Mouse (Mus musculus) hindbrain, embryonic 13.5 days (tissue): ENCODE results near the gene Scgb2b12. TPM values are rescaled to one million over a fixed set of nuclear protein-coding genes. Genes with fewer than 3 reads are reported as not detected.
"Not testable (repeated sequence)": the region's sequence is repeated elsewhere in the genome, so short reads cannot be mapped to it uniquely, and the experiment has no call there.

Experiments used
- ATAC-seq: fragments of 200-750 bp; cut with Nextera tagmentation; 2 replicates; pipeline ENCODE4 v1.8.0; 2017; ENCODE audit warnings: moderate TSS enrichment; ENCODE audit not compliant: low FRiP score
- H3K27ac ChIP-seq: fragments of 300-500 bp; sonication (generic); 2 replicates; pipeline ENCODE4 v1.5.1; 2015; ENCODE audit warnings: inconsistent platforms, mild to moderate bottlenecking, moderate library complexity
- H3K27me3 ChIP-seq: fragments of 300-500 bp; sonication (generic); 2 replicates; pipeline ENCODE4 v1.6.1; 2015; ENCODE audit warnings: mild to moderate bottlenecking, inconsistent platforms
- H3K36me3 ChIP-seq: fragments of 300-500 bp; sonication (generic); 2 replicates; pipeline ENCODE4 v1.6.1; 2015; ENCODE audit warnings: mild to moderate bottlenecking, inconsistent platforms
- H3K4me1 ChIP-seq: fragments of 300-500 bp; sonication (generic); replicated peaks from 2 replicates; pipeline ENCODE4 v1.6.1; 2015; ENCODE audit warnings: inconsistent platforms
- H3K4me2 ChIP-seq: fragments of 300-500 bp; sonication (generic); 2 replicates; pipeline ENCODE4 v1.6.1; 2015; ENCODE audit warnings: inconsistent platforms, mild to moderate bottlenecking, moderate library complexity
- H3K4me3 ChIP-seq: fragments of 300-500 bp; sonication (generic); 2 replicates; pipeline ENCODE4 v1.5.1; 2015; ENCODE audit warnings: mild to moderate bottlenecking, inconsistent platforms
- H3K9ac ChIP-seq: fragments of 300-500 bp; sonication (generic); 2 replicates; pipeline ENCODE4 v1.6.1; 2015; ENCODE audit warnings: mild to moderate bottlenecking, inconsistent platforms
- H3K9me3 ChIP-seq: fragments of 300-500 bp; sonication (generic); 2 replicates; pipeline ENCODE4 v1.6.1; 2016; ENCODE audit warnings: inconsistent platforms
- WGBS: fragments of 180-500 bp; shearing (Covaris S2); methylation state at CpG from one replicate; pipeline ENCODE4 v1.1.7; 2015; 5-methylcytosine and 5-hydroxymethylcytosine counted together
- polyA plus RNA-seq: library from polyadenylated mRNA; unstranded; fragments of >200 nt; fragmentation: Nextera tagmentation; extraction: Ambion mirVana; gene quantifications from 2 replicates; pipeline ENCODE4 v1.2.1, GENCODE M21; 2015

Scgb2b12 gene
- polyA plus RNA-seq: not detected in 2 replicates

- not testable (repeated sequence) for H3K9me3 ChIP-seq, H3K36me3 ChIP-seq, H3K9ac ChIP-seq, H3K27me3 ChIP-seq, H3K27ac ChIP-seq, H3K4me2 ChIP-seq, H3K4me3 ChIP-seq, ATAC-seq, H3K4me1 ChIP-seq
- WGBS: 95% methylated on average over 1 of the region's 1 CpGs
Measured at GRCm38 (mm10) chr7:32327145-32327544, at the start of gene Scgb2b12. Gene Scgb2b12 (minus strand): TSS chr7:32327245.

- H3K27ac ChIP-seq, H3K9ac ChIP-seq, H3K9me3 ChIP-seq, H3K27me3 ChIP-seq, H3K36me3 ChIP-seq, H3K4me1 ChIP-seq, H3K4me2 ChIP-seq, H3K4me3 ChIP-seq, ATAC-seq: not testable (repeated sequence)
- 88% methylated on average over 2 of the region's 3 CpGs for WGBS
Measured at GRCm38 (mm10) chr7:32333882-32334281, 6.8 kb upstream of the Scgb2b12 start, which contains the start of gene Scgb1b12. Gene Scgb1b12 (plus strand): TSS chr7:32334182.

Other genes with a start within 250 kb of the Scgb2b12 start
- gene Scgb1b10, start 226.4 kb downstream of the Scgb2b12 start, polyA plus RNA-seq: not detected in 2 replicates
- gene Scgb2b11, start 116.1 kb downstream of the Scgb2b12 start, polyA plus RNA-seq: not detected in 2 replicates
- gene Scgb1b11, start 104.4 kb downstream of the Scgb2b12 start, polyA plus RNA-seq: not detected in 2 replicates
- not detected in 2 replicates for gene Scgb1b12, start 6.9 kb upstream of the Scgb2b12 start, polyA plus RNA-seq
- not detected in 2 replicates for gene Scgb1b29, start 114.3 kb upstream of the Scgb2b12 start, polyA plus RNA-seq